Mouse (Mus musculus): Measurements from ENCODE around the gene Slc35f6.

DNA sequence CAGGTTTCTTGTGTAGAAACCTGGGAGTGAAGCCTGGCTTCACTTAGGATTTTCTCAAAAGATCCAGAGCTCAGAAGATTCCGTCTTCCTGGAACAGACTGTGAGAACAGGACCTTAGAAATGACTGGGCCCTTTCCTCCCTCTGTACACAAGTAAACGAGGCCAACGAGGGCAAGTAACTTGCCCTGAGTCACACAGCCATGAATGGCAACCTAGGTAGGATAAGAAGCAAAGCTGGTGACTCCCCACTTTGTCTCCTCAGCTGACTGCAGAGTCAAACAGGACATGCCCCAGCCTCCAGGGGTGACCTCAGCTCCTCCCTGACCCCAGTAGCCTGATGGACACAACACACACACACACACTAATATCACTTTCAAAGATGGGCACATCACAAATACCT, 22.4 kb upstream of the Slc35f6 start:
- no peak for TF ChIP-seq CTCF (IDR thresholded peaks at IDR 0.05; ENCODE audit: low read depth)
- no peak for TF ChIP-seq EP300 (IDR thresholded peaks at IDR 0.05; ENCODE audit: low read depth)

Measured in liver, embryonic 14.5 days (tissue).